Mouse (Mus musculus) cerebellum, adult 11 months (tissue): ENCODE results near the gene Efnb3.

ENCODE experiments used
- DNase-seq: peaks from one replicate; pipeline ENCODE4 v3.0.0; 2022

Efnb3 gene

GRCm38 (mm10) chr11:69559851-69560765 lies at the start of gene Efnb3:
Gene Efnb3, minus strand, starts transcription at chr11:69560205.
- DNase-seq, result no peak

GRCm38 (mm10) chr11:69609416-69609815 lies 49.4 kb upstream of the Efnb3 start:
- no peak for DNase-seq

DNA sequence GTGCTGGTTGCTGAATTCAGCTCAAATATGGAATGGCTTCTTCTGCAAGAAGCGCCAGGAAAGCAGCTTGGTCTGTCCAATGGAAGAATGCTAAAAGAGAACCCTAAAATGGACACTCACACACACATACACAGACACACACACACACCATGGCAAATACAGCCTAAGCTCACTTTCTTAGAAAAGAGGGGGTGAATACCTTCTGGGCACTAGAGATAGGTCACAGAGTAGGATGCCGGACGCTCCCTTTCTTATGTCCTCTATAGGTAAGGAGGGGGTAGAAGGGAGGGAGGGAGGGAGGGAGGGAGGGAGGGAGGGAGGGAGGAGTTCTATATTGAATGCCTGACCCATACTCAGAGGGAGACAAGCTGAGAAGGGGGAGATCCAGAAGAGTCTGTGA lies 48.5 kb upstream of the Efnb3 start:
- DNase-seq, result no peak

DNA sequence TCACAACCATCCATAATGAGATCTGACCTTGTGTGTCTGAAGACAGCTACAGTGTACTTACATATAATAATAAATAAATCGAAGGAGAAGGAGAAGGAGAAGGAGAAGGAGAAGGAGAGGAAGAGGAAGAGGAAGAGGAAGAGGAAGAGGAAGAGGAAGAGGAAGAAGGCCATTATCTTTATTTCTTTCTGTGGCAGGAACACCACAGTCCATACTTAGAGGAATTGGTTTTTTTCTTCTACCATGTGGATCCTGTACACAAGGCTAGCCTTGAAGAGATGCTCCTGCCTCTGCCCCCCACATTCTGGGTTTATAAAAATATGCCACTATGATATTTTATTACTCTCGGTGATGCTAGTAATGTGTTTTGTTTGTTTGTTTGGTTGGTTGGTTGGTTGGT lies 46.8 kb upstream of the Efnb3 start:
- DNase-seq, result no peak

DNA sequence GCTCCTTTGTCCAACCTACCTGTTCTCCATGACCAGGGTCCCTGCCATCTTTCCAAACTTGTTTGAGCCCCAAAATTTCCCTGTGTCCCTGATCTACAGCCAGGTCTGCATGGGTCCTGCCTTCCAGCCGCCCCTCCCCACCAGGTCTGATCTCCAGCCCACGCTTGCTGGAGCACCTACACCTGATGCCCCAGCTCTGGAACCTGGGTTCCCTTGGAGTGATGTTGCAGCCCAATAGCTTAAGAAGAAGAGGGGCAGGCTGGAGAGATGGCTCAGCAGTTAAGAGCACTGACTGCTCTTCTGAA lies 46.4 kb upstream of the Efnb3 start:
- no peak for DNase-seq

DNA sequence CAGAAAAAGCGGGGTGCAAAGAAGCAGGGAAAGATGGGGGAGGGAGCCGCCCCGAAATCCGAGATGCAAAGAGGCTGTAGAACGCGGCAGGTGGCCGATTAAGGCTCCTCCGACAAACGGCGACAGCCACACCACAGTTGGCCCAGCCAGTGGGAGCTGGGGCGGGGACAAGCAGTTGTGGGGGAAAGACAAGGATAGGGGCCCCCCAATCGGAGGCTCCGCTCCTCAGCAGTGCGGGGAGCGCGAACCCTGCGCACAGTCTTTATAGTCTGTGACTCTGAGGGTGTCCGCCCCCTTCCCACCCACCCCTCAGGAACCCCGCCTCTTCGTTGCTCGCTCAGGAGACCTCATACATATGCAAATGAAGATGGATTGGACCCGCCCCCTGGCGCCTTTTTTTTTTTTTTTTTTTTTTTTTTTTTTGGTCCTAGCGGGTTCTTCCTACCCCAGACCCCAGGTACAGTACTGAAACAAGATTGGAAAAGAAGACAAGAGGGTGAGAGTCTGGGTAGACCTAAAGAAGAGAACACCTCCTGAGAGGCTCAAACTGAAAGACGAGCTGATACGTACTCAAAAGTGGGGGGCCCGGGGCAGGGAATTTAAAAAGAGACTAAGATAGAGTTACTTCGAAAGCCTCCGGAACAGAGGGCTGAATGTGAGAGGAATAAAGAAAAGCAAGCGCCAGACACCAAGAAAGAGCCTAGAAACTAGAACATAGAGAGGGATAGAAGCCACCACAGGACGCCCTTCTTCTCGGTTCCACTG lies 45.9 kb upstream of the Efnb3 start, which contains the start of gene Atp1b2:
Atp1b2 (minus strand) TSS at position 217 of the 765 bp plus-strand sequence.
- DNase-seq, result peak; percentile 89

DNA sequence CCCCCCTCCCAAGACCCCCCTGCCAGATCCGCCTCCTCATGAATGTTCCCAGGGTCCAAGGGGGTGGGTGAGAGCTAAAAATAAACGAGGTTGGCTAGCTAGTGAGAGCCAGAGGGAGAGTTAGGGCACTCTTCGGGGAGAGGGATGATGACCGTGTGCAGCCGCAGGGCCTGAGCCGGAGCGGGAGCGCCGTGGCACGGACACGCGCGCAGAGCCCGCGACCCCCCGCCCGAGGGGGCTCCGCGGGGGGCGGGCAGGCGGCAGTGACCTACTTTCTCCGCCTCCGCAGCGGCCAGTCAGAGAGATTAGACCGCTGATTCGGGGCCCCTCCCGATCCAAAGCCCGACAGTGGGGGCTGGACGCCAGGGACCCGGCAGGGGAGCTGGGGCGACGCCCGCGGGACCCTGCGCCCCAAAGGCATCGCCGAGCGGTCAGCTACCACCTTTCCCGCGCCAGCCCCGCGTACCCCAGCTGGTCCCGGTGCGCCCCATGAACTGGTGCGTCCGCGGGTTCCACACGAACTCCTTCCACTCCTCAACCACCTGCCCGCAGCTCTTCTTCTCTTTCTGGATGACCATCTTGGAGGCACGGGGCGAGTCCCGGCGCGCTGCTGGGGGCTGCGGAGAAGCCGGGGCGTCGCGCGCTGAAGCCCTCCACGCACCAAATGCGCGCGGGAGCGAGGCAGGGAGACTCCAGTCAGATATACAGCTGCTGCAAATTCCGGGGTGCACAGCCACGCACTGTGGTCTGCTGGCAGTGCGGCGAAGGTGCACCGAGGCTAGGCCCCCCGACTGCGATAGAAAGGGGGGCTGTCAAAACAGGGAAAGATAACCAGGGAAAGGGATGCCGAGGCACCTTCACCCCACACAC lies 45.0 kb upstream of the Efnb3 start:
- peak; percentile 83 for DNase-seq

DNA sequence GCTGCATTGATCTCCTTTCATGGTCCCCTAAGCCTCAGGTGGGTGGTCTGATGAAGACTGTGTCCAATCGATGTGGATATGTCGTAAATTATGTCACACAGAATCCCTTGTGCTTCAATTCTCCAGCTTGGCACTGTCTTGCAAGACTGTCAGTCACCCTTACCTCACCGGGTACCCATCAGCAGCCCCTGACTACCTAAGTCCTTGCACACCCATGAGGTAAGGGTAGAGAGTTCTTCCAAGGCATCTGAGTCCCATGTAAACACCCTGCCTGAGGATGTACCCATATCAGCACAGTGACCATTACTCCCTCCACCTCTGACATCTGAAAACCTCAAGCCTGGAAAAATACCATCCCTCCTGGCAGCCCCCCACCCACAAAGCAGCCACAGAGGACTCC lies 44.3 kb upstream of the Efnb3 start:
- DNase-seq, result no peak

DNA sequence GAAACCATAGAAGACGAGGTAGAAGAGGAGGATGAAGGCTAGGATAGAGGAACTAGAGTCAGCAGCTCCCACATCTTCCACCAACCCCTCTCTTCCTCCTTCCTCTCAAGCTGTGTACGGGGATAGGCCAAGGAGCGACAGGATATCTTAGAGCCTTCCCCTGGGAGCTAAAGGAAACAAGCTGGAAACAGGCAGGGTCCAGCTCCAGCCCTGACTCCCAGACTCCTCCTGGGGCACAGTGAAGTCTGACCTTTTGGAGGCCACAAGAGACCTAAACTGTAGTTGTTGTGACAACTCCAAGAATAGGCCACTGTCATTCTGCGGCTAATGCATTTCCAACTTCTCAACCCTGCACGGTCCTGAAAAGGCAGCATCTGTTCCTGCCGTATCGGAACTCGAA lies 43.5 kb upstream of the Efnb3 start:
- DNase-seq, result no peak

DNA sequence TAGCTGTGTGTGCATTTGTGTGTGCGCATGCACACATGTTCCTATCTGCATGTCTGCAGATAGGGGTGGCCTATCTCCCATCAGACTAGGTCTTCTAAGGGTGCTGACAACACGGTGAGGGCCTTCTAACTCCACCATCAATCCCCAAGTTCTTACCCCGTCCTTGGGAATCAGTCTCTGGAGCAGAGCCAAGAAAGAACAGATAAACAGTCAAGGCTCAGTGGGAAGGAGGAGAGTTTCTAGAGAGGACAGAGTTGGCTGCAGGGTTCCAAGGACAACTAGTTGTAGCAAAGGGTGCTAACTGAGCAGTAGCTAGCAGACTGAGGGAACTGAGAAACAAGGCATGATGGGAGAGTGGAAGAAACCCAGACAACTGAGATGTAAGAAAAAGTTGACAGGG lies 41.8 kb upstream of the Efnb3 start:
- no peak for DNase-seq

- peak; percentile 53 for DNase-seq
Measured at GRCm38 (mm10) chr11:69600098-69600497, 40.1 kb upstream of the Efnb3 start.

- DNase-seq, result no peak
Measured at GRCm38 (mm10) chr11:69599436-69599835, 39.4 kb upstream of the Efnb3 start.

- no peak for DNase-seq
Measured at GRCm38 (mm10) chr11:69594853-69595252, 34.8 kb upstream of the Efnb3 start.

GRCm38 (mm10) chr11:69592799-69593198 lies 32.8 kb upstream of the Efnb3 start:
- DNase-seq, result no peak

DNA sequence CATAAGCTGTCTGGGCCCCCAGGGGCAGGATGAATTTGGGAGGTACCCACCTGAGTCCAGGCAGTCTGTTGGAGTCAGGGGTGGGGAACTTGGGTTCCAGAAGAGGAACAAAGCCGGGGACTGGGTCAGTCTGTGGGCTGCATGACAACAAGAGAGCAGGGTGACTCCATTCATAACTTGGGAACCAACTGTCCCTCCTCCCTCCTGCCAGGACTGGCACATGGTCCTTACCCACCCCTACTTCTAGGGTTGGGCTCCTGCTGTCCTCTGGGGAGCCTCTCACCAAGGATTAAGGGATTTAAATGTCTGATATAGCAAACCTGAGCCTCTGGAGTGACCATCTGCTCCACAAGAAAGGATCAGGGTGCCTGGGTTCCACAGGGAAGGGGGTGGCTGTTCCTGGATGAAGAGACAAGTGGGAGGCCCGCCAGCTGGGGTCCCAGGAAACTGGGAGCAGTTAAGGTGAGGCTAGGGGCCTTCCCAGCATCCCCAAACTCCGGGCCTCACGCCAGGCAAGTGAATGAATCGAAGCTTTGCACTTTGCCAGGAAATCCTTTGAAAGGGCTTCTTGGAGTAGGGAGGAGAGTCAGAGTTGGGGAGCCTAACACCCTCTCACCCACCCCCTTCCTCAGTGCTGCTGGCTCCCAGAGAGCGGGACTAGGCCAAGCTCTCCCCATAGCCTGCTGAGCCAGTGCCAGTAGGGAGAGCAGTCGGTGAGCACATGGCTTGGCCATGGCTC lies 32.1 kb upstream of the Efnb3 start:
- DNase-seq, result peak; percentile 49

DNA sequence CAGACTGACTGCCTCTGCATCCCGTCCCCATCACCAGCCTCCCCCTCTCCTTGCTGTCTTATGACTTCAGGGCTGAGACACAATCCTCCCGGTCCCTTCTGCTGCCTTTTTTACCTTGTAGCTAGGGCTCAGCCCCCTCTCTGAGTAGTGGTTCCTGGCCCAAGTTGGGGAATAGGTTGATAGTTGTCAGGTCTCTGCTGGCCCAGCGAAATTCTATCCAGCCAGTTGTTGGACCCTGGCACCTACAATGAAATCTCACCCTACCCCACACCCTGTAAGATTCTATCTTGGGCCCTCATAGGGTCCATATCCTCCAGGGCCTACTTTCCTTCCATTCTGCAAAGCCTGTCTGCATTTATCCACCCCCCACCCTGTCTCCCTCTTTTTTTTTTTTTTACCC lies 31.4 kb upstream of the Efnb3 start:
- DNase-seq, result no peak

- DNase-seq, result no peak
Measured at GRCm38 (mm10) chr11:69590622-69591021, 30.6 kb upstream of the Efnb3 start.

DNA sequence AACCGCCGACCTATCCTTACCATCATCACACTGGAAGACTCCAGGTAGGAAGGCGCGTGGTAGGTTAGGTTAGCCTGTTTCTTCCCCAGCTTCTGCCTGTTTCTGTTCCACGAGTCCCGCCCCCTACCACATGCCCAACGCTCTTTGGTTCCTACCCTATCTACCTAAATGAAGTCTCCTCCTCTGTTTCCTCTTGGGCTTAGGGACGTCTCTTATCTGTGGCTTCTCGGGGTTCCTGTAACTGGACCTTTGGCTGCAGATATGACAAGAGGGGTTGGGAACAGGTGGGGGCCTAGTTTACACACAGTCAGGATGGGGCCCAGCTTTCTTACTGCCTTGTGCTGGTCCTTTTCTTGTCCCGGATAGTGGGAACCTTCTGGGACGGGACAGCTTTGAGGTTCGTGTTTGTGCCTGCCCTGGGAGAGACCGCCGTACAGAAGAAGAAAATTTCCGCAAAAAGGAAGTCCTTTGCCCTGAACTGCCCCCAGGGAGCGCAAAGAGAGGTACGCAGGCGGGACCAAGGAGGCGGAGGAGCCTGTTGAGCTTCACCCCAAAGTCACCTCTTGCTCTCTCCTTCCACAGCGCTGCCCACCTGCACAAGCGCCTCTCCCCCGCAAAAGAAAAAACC lies 29.3 kb upstream of the Efnb3 start:
- no peak for DNase-seq

DNA sequence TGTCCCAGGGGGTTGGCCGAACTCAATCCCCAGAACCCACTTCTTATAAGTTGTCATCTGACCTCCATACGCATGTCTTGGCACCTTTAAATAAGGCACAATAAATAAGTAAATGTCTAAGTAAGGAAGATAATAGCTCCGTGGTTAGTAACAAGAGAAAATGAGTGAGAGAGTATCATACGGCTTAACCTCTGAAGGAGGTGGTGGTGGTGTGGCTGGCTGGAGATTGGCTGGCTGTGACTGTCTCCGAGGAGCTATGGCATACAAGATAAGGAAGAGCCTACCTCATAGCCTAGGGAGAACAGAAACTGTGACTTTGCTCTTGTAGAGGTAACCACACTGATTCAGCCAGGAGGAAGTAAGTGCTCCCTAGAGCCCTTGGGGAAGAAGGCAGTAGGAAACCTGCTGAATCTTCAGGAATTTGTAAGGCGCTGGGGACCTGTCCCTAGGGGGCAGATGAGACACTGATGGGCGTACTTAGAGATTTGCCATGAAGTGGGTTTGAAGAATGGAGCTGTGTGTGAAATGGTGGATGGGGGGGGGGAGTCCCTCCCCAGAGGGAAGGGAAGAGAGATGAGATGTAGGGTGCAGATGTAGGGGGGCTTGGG lies 25.8 kb upstream of the Efnb3 start:
- no peak for DNase-seq

GRCm38 (mm10) chr11:69584937-69585336 lies 24.9 kb upstream of the Efnb3 start:
- no peak for DNase-seq

DNA sequence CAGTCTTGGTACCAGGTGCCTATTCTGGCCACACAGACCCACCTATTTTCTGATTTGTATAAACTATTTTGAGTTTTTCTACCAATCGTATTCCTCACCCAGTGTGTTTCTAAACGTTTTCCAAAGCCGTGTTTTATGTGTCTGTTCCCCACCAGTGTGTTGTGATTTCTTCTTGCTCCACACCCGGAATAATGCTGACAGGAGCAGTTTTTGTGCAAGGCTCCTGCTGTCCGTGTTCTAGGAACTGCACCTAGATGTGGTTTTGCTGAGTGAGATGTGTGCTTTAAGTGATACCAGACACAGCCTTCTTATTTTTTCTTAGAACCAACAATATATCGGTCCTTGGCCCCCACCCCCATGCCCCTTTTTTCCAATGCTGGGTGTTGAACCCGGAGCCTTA lies 24.0 kb upstream of the Efnb3 start:
- DNase-seq, result no peak
